Mouse (Mus musculus): Measurements from ENCODE around the gene Zfhx2.

The Zfhx2 gene

DNA sequence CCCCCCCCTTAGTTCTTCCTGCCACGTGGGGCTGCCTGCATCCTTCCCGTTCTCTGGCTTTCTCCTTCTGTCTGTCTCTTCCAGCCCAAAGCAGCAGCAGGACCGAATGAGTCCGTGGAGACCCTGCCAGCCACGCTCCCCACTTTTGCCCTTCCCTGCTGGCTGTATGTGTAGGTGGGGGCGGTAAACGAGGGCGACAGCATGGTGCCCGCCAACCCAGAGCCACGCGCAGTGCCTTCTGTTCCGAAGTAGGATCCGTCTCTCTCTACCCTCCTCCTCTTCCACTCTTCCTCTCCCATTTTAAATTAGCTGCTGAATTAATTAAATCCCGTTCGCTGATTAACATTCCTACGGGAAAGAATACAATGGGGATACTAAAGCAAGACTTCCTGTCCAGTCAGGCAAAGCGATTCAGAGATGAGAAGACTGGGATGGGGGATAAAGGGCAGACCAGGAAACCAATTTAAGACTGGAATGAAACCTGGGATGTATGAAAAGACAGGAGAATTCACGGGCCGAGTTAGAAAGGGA lies 59.4 kb downstream of the Zfhx2 start:
- DNase-seq (ENCODE audit: low read depth): no peak

DNA sequence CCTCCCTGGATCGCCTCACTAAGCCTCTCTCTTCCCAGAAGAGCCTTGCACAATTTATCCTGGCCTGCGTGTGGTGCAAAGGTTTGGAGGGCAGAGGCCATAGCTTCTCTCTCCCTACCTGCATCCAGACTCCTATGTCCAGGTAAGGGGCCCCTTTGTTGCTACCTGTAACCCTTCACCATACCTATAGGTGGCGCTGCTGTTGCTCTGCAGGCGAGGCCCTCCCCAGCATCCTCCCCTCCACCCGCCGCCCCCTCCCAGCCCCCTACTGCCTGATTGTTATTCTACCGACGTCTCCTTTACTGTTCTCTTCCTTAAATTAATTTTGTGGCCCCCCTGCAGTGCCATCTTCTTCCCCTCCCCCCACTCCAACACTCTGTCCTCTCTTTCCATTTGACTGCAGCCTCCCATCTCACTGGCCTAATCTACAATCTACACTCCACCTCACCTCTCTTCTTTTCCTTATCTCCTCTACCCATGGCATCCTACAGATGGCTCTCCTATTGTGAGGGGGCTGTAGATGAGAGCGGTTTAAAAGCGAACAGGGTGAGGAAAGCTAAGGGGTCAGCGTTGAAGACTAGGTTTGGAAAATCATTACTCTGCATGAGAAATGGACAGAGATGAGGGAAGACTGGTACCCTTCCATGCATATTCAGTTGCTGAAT lies 63.0 kb downstream of the Zfhx2 start:
- no peak for DNase-seq (ENCODE audit: low read depth)

DNA sequence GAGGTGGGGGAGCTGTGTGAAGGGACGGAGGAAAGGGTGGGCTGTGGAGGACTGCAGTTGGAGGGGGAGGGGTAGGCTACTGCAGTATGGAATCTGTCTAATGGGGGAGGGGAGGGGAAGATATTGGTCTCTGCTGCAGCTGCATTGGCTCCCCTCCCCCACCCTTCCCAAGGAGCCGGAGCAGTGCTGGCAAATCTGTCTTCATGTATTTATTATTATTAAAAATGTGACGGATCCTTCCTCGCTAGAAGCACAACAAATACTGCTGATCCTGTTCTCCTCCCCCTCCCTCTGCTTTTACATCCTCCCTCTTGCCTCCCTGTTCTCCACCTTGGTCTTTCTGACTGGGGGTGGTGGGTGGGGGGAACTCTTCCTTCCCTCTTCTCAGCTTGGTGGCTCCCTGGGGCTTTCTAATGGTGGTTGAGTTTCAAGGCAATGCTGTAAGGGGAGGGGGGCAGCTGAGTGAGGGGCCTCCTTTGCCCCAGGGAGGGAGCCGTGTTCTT lies 63.7 kb downstream of the Zfhx2 start:
- DNase-seq (ENCODE audit: low read depth): no peak

DNA sequence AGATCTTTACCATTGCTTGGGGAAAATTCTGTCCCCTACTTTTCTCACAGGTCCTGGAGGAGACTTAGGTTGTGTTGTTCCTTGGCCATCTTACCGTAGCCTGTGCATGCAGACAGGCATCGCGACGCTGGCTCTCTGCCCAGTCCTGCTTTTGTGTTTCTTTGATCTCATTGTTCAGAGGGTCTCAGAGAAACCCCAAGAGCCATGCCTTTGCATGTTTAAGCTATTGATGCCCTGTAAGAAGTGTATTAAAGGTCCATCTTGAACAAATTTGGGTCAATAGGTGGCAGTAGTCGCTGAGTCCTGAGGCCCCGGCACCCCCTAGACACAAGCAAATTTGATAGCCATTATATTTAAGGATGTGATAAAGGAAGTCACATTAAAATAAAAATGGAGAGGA lies 64.5 kb downstream of the Zfhx2 start:
- no peak for DNase-seq (ENCODE audit: low read depth)

DNA sequence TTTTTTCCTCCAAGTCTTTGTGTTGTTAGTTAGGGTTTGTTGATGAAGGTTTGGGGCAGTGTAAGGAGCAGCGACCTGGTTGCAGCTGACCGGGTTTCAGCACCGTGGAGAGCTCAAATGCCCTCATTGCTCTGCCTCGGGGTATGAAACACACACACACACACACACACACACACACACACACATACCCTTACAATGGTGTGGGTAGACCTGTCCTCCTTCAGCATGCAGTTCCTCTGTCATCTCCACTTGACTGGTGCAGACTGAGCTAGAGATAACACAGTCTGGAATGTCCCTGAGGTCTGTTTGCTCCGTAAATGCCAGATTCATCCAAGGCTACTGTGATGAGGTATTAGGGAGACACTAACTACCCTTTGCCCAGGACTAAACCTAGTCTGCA lies 64.9 kb downstream of the Zfhx2 start:
- DNase-seq (ENCODE audit: low read depth): no peak

DNA sequence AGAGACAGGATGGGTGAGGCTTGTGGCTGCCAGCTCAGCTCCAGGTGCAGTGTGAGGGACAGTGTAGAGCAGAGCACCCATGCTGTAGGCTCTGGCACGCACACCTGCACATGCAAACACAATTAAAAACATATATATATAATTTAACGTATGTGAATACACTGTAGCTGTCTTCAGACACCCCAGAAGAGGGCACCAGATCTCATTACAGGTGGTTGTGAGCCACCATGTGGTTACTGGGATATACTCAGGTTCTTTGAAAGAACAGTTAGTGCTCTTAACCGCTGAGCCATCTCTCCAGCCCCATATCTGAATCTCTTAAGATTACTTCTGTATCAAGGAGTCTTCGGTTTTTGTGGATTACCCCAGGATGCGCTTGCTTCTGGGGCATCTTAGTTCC lies 66.6 kb downstream of the Zfhx2 start:
- no peak for DNase-seq (ENCODE audit: low read depth)

DNA sequence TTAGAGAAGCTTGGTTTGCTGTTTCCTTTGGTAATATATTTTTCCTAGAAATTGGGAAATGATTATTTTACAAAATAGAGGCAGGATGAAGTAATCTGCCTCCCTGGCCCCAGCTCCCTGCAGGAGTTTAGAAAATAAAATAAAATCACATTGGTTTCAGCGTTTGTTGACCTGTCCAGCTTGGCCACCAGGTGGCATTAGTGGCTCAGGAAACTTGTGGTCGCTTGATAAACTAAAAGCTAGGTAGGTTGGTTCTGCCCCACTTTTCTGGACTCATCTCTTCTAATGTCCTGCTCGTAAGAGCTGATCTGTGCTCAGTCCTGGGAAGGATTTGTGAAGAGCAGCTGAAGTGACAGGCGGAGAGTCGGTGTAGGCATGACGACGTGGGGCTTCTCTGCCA lies 67.9 kb downstream of the Zfhx2 start:
- peak; percentile 35 for DNase-seq (ENCODE audit: low read depth)

DNA sequence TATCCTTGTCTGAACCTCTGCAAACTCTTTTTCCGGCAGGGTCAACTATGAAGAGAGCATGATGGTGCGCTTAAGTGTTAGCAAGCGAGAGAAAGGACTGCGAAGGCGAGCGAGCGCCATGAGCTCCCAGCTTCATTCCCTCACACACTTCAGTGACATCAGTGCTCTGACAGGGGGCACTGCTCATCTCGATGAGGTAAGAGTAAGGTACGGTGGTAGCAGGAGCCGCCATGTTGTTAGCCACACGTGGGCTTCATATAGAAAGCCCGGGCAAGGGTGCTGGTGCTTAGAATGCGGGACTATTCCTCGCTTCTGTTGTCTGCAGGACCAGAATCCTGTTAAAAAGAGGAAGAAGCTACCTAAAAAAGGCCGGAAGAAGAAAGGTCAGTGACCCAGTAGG lies 69.1 kb downstream of the Zfhx2 start:
- no peak for DNase-seq (ENCODE audit: low read depth)

DNA sequence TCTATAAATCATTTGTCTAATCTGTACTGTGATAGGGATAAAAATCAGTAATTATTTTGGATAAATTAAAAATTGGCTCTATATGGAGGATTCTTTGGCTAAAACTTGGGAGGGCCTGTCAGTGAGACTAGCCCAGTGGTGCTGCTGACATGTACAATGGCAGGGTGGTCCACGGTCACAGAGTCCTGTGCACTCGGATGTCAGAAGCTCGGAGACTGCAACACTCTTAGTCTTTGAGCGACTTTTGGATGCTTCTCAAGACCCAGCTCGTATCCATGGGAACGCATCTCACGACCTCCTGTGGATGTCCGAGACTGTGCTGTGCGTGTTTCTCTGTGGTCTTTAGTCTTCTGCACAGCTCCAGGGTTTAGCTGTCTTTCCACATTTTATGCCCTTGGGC lies 71.7 kb downstream of the Zfhx2 start:
- no peak for DNase-seq (ENCODE audit: low read depth)

DNA sequence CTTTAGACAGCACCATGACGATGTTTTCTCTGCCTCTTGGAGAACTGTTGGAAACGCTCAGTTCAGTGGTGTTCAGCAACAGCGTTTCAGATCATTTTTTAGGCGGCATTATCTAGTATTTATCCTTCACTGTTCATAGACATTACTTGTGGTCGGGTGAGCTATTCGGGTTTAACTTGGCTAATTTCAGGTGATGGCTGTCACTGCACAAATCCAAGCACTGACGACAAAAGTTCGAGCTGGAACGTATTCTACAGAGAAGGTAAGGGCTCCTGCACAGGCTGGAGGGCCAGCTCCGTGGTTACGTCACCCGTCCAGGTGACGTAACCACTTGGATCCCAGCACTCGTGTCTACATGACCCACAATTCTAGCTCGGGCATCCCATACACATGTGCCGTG lies 75.2 kb downstream of the Zfhx2 start:
- DNase-seq (ENCODE audit: low read depth): no peak

DNA sequence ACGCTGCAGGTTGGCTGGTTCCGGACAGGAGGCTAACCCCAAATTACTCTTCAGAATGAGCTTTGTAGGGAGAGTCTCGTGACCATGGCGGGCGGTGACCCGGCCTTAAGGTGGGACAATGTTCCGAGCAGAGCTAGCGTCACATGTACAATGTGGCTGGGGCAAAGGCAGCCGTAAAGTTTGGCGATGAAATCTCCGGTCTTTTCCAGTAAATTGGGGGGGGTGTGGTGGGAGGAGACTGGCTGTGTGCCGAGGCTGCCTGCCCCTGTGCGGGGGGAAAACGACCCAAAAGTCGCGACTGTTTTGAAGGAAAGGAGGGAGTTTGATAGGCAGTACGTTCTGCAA lies 76.4 kb downstream of the Zfhx2 start:
- peak; percentile 23 for DNase-seq (ENCODE audit: low read depth)

DNA sequence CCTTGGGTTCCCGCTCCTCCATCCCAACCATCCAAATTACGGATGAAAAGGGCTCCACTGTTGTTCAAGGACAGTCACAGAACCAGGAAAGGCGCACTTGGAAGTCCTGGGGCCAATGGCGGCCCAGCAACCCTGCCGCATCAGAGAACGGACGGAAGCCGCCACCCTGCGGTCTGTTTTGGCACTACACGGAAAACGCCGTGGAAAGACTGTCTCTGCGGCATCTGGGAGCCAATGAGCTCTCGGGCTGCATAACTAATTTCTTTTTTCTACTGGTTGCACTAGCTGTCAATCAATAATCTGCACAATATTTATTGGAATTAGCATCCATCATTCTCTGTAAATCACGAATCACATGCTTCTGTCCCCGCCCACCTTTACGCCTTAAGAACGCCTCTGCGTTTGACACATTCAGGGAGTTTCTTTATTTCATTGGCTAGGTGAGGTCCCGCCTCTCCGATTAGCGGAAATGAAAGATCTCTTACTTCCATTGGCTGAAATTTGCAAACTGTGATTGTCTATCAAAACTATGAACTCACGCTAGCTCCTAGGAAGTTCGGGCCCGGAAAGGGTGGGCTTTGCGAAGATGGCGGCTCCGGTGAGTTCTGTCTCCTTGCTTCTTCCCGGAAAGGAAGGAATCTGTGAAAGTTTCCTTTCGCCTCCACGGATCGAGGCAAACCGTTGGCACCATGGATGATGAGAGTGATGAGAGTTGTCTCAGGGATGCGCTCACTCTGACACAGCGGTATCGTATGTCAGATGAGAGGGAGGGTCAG lies 76.9 kb downstream of the Zfhx2 start, which contains the start of gene Ngdn:
TSS of gene Ngdn (plus strand) at position 464 of the 776 bp plus-strand sequence.
- DNase-seq (ENCODE audit: low read depth): peak; percentile 96

DNA sequence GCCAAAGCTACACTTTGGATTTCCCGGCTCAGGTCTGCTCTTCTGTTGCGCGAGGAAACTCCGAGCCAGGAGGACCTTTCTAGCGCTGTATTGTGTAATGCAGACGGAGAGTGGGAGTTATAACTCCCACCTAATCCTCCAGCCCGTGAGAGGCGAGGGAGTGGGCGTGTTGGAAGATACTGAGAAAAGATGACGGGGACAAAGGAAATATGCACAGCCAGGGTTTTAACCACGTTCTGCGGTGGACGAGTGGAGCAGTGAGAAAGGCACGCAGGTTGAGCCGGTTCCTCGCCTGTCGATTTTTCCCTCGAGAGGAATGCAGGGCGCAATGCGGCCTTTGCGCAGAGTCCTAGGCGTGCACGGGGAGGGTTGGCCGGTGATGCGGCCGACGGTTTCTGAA lies 77.5 kb downstream of the Zfhx2 start:
- DNase-seq (ENCODE audit: low read depth): peak; percentile 26

DNA sequence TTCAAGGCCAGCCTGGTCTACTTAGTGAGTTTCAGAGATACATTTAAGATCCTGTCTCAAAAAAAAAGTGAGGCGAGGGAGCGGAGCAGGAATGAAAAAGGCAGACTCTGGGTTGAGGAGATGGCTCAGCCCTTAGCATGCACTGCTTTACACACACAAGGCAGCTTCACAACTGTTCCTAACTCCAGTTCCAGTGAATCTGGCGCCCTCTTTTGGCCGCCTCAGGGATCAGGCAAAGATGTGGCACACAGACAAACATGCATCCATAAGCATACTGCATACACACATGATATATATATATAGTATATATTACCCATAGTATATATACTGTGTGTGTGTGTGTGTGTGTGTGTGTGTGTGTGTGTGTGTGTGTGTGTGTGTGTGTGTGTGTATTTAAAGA lies 81.0 kb downstream of the Zfhx2 start:
- DNase-seq (ENCODE audit: low read depth): peak; percentile 35
